Mouse (Mus musculus) kidney, postnatal 0 days (tissue): ENCODE results near the gene BC051665. TPM values are rescaled to one million over a fixed set of nuclear protein-coding genes. Genes with fewer than 3 reads are reported as not detected.

Experiments
- ATAC-seq: fragments of 200-750 bp; cut with Nextera tagmentation; replicated peaks from 2 replicates; pipeline ENCODE4 v1.8.0; 2017; ENCODE audit warnings: low read depth, moderate number of reproducible peaks, moderate TSS enrichment, moderate library complexity; ENCODE audit not compliant: low FRiP score
- DNase-seq: peaks from one replicate; pipeline ENCODE4 v3.0.0-alpha.2; 2016; ENCODE audit warnings: low spot score
- H3K27ac ChIP-seq: fragments of 300-500 bp; sonication (generic); 2 replicates; pipeline ENCODE4 v1.5.1; 2014; ENCODE audit warnings: mild to moderate bottlenecking
- H3K27me3 ChIP-seq: fragments of 300-500 bp; sonication (generic); 2 replicates; pipeline ENCODE4 v1.6.1; 2014; ENCODE audit warnings: low read length, mixed read lengths; ENCODE audit not compliant: insufficient read depth
- H3K36me3 ChIP-seq: fragments of 300-500 bp; sonication (generic); 2 replicates; pipeline ENCODE4 v1.6.1; 2014; ENCODE audit warnings: low read length, mixed read lengths; ENCODE audit not compliant: insufficient read depth
- H3K4me1 ChIP-seq: fragments of 300-500 bp; sonication (generic); replicated peaks from 2 replicates; pipeline ENCODE4 v1.6.1; 2014; ENCODE audit warnings: antibody characterized with exemption, low read length, mixed read lengths; ENCODE audit not compliant: insufficient read depth
- H3K4me2 ChIP-seq: fragments of 300-500 bp; sonication (generic); 2 replicates; pipeline ENCODE4 v1.6.1; 2014; ENCODE audit warnings: mild to moderate bottlenecking, low read length, moderate library complexity, mixed read lengths
- H3K4me3 ChIP-seq: fragments of 300-500 bp; sonication (generic); replicated peaks from 2 replicates; pipeline ENCODE4 v1.5.1; 2014; ENCODE audit warnings: low read depth, low read length
- H3K9ac ChIP-seq: fragments of 300-500 bp; sonication (generic); 2 replicates; pipeline ENCODE4 v1.6.1; 2014; ENCODE audit warnings: low read depth, low read length
- H3K9me3 ChIP-seq: fragments of 300-500 bp; sonication (generic); replicated peaks from 2 replicates; pipeline ENCODE4 v1.6.1; 2016; ENCODE audit warnings: low read length, inconsistent platforms, mixed read lengths
- CTCF ChIP-seq: IDR thresholded peaks from 2 replicates; pipeline ENCODE4 v1.5.1; 2016; ENCODE audit warnings: antibody characterized with exemption, low read depth, mild to moderate bottlenecking, moderate library complexity
- WGBS: fragments of 180-500 bp; shearing (Covaris S2); extraction: QIAGEN DNeasy Blood & Tissue Kit; methylation state at CpG from one replicate; pipeline ENCODE4 v1.1.7; 2014; 5-methylcytosine and 5-hydroxymethylcytosine counted together
- polyA plus RNA-seq: library from polyadenylated mRNA; unstranded; fragments of >200 nt; fragmentation: Nextera tagmentation; extraction: Ambion mirVana; gene quantifications from 2 replicates; pipeline ENCODE4 v1.2.1, GENCODE M21; 2015

BC051665 gene
- not detected in 2 replicates for polyA plus RNA-seq

DNA sequence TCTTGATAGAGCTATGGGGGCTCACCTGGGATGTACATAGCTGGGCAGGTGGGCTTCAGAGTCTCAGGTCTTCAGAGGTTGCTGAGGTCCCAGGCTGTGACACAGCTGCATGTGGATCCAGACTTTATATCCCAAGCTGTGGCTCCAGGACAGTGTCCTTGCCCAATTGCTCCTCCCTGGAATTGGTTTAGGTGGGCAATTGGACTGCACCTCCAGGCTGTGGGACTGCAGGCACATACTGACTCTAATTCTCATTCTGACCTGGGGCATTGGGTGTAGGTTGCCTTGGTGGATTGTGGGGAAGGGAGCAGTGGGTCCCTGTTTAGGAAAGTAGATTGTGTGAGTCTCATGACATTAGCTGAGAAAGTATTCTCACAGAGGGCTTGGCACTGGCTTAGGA, at the start of gene BC051665:
Gene BC051665 (minus strand): TSS at position 101 of the 400 bp plus-strand sequence.
- H3K9me3 ChIP-seq: no peaks in the 10 kb centered on the region
- DNase-seq (no peak), ATAC-seq (no peak)
- no peaks in the 10 kb centered on the region for H3K27me3 ChIP-seq
- no peak within 1 kb of the TSS for H3K9ac ChIP-seq
- no peak within 1 kb of the TSS for H3K27ac ChIP-seq
- H3K4me2 ChIP-seq: no peak within 1 kb of the TSS
- H3K36me3 ChIP-seq: no peaks in the 10 kb centered on the region
- no peak for TF ChIP-seq CTCF
- no peaks in the 10 kb centered on the region for H3K4me1 ChIP-seq
- no peak within 1 kb of the TSS for H3K4me3 ChIP-seq

DNA sequence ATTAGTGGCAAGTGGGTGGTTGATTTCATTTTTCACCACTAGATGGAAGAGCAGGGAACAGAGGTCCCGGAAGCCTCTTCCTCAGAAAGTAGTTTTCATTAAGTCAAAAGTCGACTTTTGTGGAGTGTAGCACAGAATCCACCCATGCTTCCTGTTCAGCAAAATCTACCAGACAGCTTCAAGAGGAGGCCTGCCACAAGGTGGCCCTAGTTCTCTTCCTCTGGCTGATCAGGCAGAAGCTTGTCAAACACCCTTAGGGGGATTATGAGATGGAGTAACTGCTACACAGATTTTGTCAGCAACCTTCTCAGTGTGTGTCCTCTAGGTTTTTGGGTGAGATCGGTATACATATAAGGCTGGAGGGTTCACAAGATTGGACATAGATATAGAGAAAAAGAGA, 39.9 kb upstream of the BC051665 start:
- H3K4me1 ChIP-seq: no peaks in the 10 kb centered on the region
- peak; percentile 40 for DNase-seq

DNA sequence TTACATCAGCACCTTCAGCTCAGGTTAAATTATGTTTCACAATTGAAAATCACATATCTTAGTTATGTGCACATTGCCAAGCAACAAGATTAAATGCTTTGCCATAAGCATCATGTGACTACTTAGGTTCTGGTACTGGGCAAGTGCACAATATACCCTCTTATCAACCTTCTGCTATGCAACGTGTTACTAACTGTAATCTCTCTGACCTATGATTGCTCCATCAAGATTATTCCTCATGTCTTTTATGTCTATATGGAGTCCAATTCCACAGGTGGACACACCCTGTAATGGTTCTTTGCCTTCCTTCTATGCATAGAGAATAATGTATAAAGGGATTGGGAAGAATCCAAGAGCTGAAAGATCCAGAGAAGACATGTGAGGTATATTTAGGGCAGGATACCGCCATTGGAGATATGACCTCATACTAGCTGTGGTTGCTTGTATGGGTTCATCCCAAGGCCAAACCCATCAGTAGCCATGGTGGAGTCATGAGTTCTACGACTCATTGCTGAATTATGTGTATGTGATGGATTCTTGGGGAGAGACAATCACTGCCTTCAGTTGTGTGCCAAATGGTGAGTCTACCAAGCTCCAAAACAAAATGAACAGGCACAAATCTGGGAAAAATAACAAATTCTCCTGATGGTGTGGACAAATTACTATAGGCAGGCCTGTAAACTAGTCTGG, 34.5 kb upstream of the BC051665 start:
- Histone ChIP-seq H3K9me3 (no peaks in the 10 kb centered on the region), H3K27ac (no peak overlapping the region), H3K4me3 (no peak overlapping the region), H3K27me3 (no peaks in the 10 kb centered on the region), H3K9ac (no peak overlapping the region), H3K36me3 (no peaks in the 10 kb centered on the region), H3K4me2 (no peak overlapping the region), H3K4me1 (no peaks in the 10 kb centered on the region)
- WGBS: 69% methylated on average over 3 of the region's 3 CpGs
- DNase-seq: no peak
- ATAC-seq: no peak
- TF ChIP-seq CTCF: no peak

More for the DNA sequence above, 39.9 kb upstream of the BC051665 start:
- Histone ChIP-seq H3K4me3 (no peak overlapping the region), H3K9me3 (no peaks in the 10 kb centered on the region), H3K9ac (no peak overlapping the region), H3K4me2 (no peak overlapping the region), H3K36me3 (no peaks in the 10 kb centered on the region), H3K27me3 (no peaks in the 10 kb centered on the region), H3K27ac (no peak overlapping the region)
- ATAC-seq: no peak
- peak; percentile 60 for TF ChIP-seq CTCF
- 57% methylated on average over 3 of the region's 3 CpGs for WGBS

DNA sequence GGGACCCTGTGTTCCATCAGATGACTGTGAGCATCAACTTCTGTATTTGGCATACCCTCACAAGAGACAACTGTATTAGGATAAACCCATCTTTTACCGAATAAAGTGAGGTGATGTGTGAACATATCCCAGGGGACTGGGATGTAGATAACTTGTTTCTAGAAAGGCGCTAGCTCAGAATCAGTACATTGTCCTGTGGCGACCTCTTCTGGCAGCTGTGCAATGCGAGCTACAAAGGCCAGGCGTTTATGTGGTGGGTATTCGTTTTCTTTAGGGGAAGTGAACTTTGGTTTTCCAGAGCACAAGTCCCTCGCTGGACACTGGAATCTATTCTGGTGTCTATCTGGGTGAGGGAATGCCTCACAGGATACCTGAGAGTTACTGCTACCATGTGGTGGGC, 33.3 kb upstream of the BC051665 start:
- no peaks in the 10 kb centered on the region for H3K27me3 ChIP-seq
- no peak overlapping the region for H3K4me2 ChIP-seq
- no peak overlapping the region for H3K4me3 ChIP-seq
- DNase-seq (peak; percentile 82), ATAC-seq (no peak)
- 8% methylated on average over 7 of the region's 7 CpGs for WGBS
- no peak overlapping the region for H3K9ac ChIP-seq
- no peaks in the 10 kb centered on the region for H3K36me3 ChIP-seq
- H3K4me1 ChIP-seq: no peaks in the 10 kb centered on the region
- no peak overlapping the region for H3K27ac ChIP-seq
- H3K9me3 ChIP-seq: no peaks in the 10 kb centered on the region
- peak; percentile 86 for TF ChIP-seq CTCF

DNA sequence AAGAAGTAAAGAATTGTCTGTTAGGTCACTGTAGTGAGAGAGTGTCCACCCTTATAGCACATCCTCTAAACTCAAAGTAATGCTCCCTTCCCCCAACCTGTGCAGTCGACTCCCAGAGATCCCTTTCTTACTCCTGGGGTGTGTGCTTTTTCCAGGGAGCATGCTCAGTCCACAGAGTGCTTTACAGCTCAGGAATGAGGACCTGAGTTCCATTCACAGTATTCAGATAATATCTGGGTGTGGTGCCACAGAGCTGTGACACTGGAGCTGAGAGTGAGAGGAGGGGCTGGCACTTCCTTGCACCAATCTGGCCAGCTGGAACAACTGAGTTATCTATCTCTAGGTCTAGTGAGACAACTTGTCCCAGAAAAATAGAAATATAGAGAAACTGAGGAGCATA, 27.6 kb upstream of the BC051665 start:
- no peaks in the 10 kb centered on the region for H3K4me1 ChIP-seq
- H3K9ac ChIP-seq: no peak overlapping the region
- H3K36me3 ChIP-seq: no peaks in the 10 kb centered on the region
- DNase-seq (no peak), ATAC-seq (no peak; the same call in 1 of the 2 replicates)
- no peak for TF ChIP-seq CTCF
- H3K4me2 ChIP-seq: no peak overlapping the region
- no peak overlapping the region for H3K4me3 ChIP-seq
- 47% methylated on average over 1 of the region's 1 CpGs for WGBS
- no peaks in the 10 kb centered on the region for H3K9me3 ChIP-seq
- H3K27me3 ChIP-seq: no peaks in the 10 kb centered on the region
- H3K27ac ChIP-seq: no peak overlapping the region

DNA sequence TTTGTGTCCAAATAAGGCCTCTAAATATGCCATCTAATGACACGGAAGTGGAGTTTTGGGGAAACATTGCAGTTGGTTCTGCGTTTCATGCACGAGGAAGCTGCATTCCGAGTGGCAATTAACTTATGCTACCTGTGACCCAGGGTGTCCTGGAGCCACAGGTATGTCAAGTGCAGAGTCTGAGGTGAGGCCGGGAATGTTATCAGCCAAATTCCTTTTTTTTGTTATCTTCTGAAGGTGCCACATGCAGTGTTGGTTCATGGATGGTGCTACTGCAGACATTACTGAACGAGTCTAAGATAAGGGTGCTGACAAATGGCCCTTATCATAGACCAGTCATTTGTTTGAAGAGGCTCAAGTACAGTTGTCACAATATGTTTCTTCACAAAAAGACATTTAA, 26.6 kb upstream of the BC051665 start:
- H3K27me3 ChIP-seq: no peaks in the 10 kb centered on the region
- ATAC-seq: no peak
- WGBS: 83% methylated on average over 6 of the region's 6 CpGs
- H3K27ac ChIP-seq: no peak overlapping the region
- DNase-seq: no peak
- no peaks in the 10 kb centered on the region for H3K9me3 ChIP-seq
- no peak for TF ChIP-seq CTCF
- H3K4me1 ChIP-seq: no peaks in the 10 kb centered on the region
- H3K4me2 ChIP-seq: no peak overlapping the region
- no peaks in the 10 kb centered on the region for H3K36me3 ChIP-seq
- H3K4me3 ChIP-seq: no peak overlapping the region
- H3K9ac ChIP-seq: no peak overlapping the region

DNA sequence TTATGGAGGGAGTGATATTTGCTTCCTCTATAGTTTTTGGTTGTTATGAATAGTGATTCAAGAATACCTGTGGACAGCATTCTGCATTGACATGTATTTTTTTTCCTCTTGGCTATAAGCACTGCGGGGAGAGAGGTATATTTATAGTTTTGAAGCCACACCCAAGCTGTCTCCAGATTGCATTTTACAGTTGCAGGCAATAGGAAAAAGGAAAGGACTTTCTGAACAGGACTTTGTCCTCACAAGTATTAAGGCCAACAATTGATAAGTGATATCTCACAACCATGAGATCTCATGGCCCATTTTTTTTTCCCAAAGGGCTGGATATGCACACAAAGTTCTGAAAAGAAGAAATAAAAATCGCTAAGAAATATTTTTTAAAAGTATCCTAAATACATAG, 23.5 kb upstream of the BC051665 start:
- Histone ChIP-seq H3K9ac (no peak overlapping the region), H3K27ac (no peak overlapping the region), H3K27me3 (no peaks in the 10 kb centered on the region), H3K4me2 (no peak overlapping the region), H3K4me1 (no peaks in the 10 kb centered on the region), H3K36me3 (no peaks in the 10 kb centered on the region), H3K9me3 (no peaks in the 10 kb centered on the region), H3K4me3 (no peak overlapping the region)
- no peak for ATAC-seq
- 79% methylated on average over 2 of the region's 2 CpGs for WGBS
- no peak for TF ChIP-seq CTCF
- DNase-seq: no peak
